Mouse (Mus musculus): Measurements from ENCODE around the gene Tspan14. TPM values are rescaled to one million over a fixed set of nuclear protein-coding genes. Genes with fewer than 3 reads are reported as not detected.

The Tspan14 gene
- polyA plus RNA-seq, 1 experiment from 2014 or later, result 88.5 TPM

GRCm38 (mm10) chr14:41004201-41005141 is 37.9 kb upstream of the Tspan14 start:
- 0 out of 2 replicates have a peak, but pooled peaks have one; percentile 32 for ATAC-seq (ENCODE audit: low FRiP score, low read depth)
- no peak overlapping the region for H3K4me3 ChIP-seq
- 8% methylated on average over 22 of the region's 22 CpGs for WGBS
- peaks cover 12% of the 10 kb centered on the region; the same call in 1 of the 2 replicates for H3K36me3 ChIP-seq
- H3K4me1 ChIP-seq, result peaks cover 16% of the 10 kb centered on the region
- H3K27ac ChIP-seq (replicated peaks), result 0 out of 2 replicates have a peak overlapping the region, but pooled peaks have one; percentile 15
- H3K9ac ChIP-seq (replicated peaks), result 0 out of 2 replicates have a peak overlapping the region, but pooled peaks have one; percentile 1
- H3K27me3 ChIP-seq, result 0 out of 2 replicates have a peak, but pooled peaks cover 3% of the 10 kb centered on the region
- H3K9me3 ChIP-seq, result no peaks in the 10 kb centered on the region
- peak overlapping the region; percentile 39 for H3K4me2 ChIP-seq (replicated peaks)

- H3K27me3 ChIP-seq, result 0 out of 2 replicates have a peak, but pooled peaks cover 3% of the 10 kb centered on the region
- H3K4me2 ChIP-seq (replicated peaks), result no peak overlapping the region
- no peak for ATAC-seq (ENCODE audit: low FRiP score, low read depth)
- H3K9ac ChIP-seq (replicated peaks), result no peak overlapping the region
- peaks cover 16% of the 10 kb centered on the region for H3K4me1 ChIP-seq
- H3K36me3 ChIP-seq, result peaks cover 31% of the 10 kb centered on the region
- no peak overlapping the region for H3K4me3 ChIP-seq
- H3K27ac ChIP-seq (replicated peaks), result no peak overlapping the region
- WGBS, result 91% methylated on average over 5 of the region's 5 CpGs
- H3K9me3 ChIP-seq, result no peaks in the 10 kb centered on the region
Observed at GRCm38 (mm10) chr14:41001576-41001975, 35.0 kb upstream of the Tspan14 start.

- Histone ChIP-seq H3K4me1 (peaks cover 16% of the 10 kb centered on the region), H3K27ac (replicated peaks) (no peak overlapping the region), H3K27me3 (0 out of 2 replicates have a peak, but pooled peaks cover 3% of the 10 kb centered on the region), H3K4me3 (no peak overlapping the region), H3K4me2 (replicated peaks) (no peak overlapping the region), H3K9ac (replicated peaks) (no peak overlapping the region), H3K9me3 (no peaks in the 10 kb centered on the region), H3K36me3 (peaks cover 31% of the 10 kb centered on the region)
- no peak for ATAC-seq (ENCODE audit: low FRiP score, low read depth)
- 82% methylated on average over 4 of the region's 4 CpGs for WGBS
Observed at GRCm38 (mm10) chr14:41000801-41001200, 34.2 kb upstream of the Tspan14 start.

GRCm38 (mm10) chr14:40999904-41000645 is 33.5 kb upstream of the Tspan14 start:
- no peak for ATAC-seq (ENCODE audit: low FRiP score, low read depth)
- 88% methylated on average over 7 of the region's 7 CpGs for WGBS
- H3K4me3 ChIP-seq, result no peak overlapping the region
- H3K9ac ChIP-seq (replicated peaks), result no peak overlapping the region
- no peaks in the 10 kb centered on the region for H3K9me3 ChIP-seq
- peaks cover 31% of the 10 kb centered on the region for H3K36me3 ChIP-seq
- no peak overlapping the region for H3K4me2 ChIP-seq (replicated peaks)
- no peak overlapping the region for H3K27ac ChIP-seq (replicated peaks)
- peaks cover 15% of the 10 kb centered on the region for H3K4me1 ChIP-seq
- 0 out of 2 replicates have a peak, but pooled peaks cover 2% of the 10 kb centered on the region for H3K27me3 ChIP-seq

- H3K4me1 ChIP-seq, result no peaks in the 10 kb centered on the region
- WGBS, result 83% methylated on average over 3 of the region's 3 CpGs
- no peaks in the 10 kb centered on the region for H3K9me3 ChIP-seq
- H3K4me2 ChIP-seq (replicated peaks), result no peak overlapping the region
- peaks cover 23% of the 10 kb centered on the region for H3K36me3 ChIP-seq
- no peak overlapping the region for H3K27ac ChIP-seq (replicated peaks)
- no peak overlapping the region for H3K4me3 ChIP-seq
- H3K27me3 ChIP-seq, result no peaks in the 10 kb centered on the region
- H3K9ac ChIP-seq (replicated peaks), result no peak overlapping the region
- ATAC-seq (ENCODE audit: low FRiP score, low read depth), result no peak
Observed at GRCm38 (mm10) chr14:40996171-40996570, 29.6 kb upstream of the Tspan14 start.

GRCm38 (mm10) chr14:40992464-40992863 is 25.9 kb upstream of the Tspan14 start:
- H3K4me3 ChIP-seq, result no peak overlapping the region
- H3K9ac ChIP-seq (replicated peaks), result no peak overlapping the region
- no peak for ATAC-seq (ENCODE audit: low FRiP score, low read depth)
- no peak overlapping the region for H3K4me2 ChIP-seq (replicated peaks)
- 89% methylated on average over 6 of the region's 6 CpGs for WGBS
- H3K36me3 ChIP-seq, result peaks cover 7% of the 10 kb centered on the region
- H3K27ac ChIP-seq (replicated peaks), result no peak overlapping the region
- H3K9me3 ChIP-seq, result no peaks in the 10 kb centered on the region
- H3K27me3 ChIP-seq, result no peaks in the 10 kb centered on the region
- H3K4me1 ChIP-seq, result no peaks in the 10 kb centered on the region

- Histone ChIP-seq H3K9ac (replicated peaks) (no peak overlapping the region), H3K9me3 (no peaks in the 10 kb centered on the region), H3K27ac (replicated peaks) (no peak overlapping the region), H3K4me3 (no peak overlapping the region), H3K36me3 (no peaks in the 10 kb centered on the region), H3K4me1 (no peaks in the 10 kb centered on the region), H3K4me2 (replicated peaks) (no peak overlapping the region), H3K27me3 (no peaks in the 10 kb centered on the region)
- ATAC-seq (ENCODE audit: low FRiP score, low read depth), result no peak
- WGBS, result 88% methylated on average over 5 of the region's 5 CpGs
Observed at GRCm38 (mm10) chr14:40988780-40989179, 22.2 kb upstream of the Tspan14 start.

- H3K4me2 ChIP-seq (replicated peaks), result no peak overlapping the region
- no peak overlapping the region for H3K4me3 ChIP-seq
- 78% methylated on average over 2 of the region's 2 CpGs for WGBS
- H3K27me3 ChIP-seq, result no peaks in the 10 kb centered on the region
- ATAC-seq (ENCODE audit: low FRiP score, low read depth), result no peak
- no peak overlapping the region for H3K27ac ChIP-seq (replicated peaks)
- H3K36me3 ChIP-seq, result no peaks in the 10 kb centered on the region
- H3K9me3 ChIP-seq, result no peaks in the 10 kb centered on the region
- no peaks in the 10 kb centered on the region for H3K4me1 ChIP-seq
- H3K9ac ChIP-seq (replicated peaks), result no peak overlapping the region
Observed at GRCm38 (mm10) chr14:40987184-40987583, 20.6 kb upstream of the Tspan14 start.

GRCm38 (mm10) chr14:40985635-40986034 is 19.0 kb upstream of the Tspan14 start:
- Histone ChIP-seq H3K9ac (replicated peaks) (no peak overlapping the region), H3K4me1 (no peaks in the 10 kb centered on the region), H3K4me2 (replicated peaks) (no peak overlapping the region), H3K27ac (replicated peaks) (no peak overlapping the region), H3K9me3 (no peaks in the 10 kb centered on the region), H3K4me3 (no peak overlapping the region), H3K36me3 (no peaks in the 10 kb centered on the region), H3K27me3 (no peaks in the 10 kb centered on the region)
- ATAC-seq (ENCODE audit: low FRiP score, low read depth), result no peak
- WGBS, result 91% methylated on average over 4 of the region's 4 CpGs

GRCm38 (mm10) chr14:40979723-40980122 is 13.1 kb upstream of the Tspan14 start:
- Histone ChIP-seq H3K9ac (replicated peaks) (no peak overlapping the region), H3K36me3 (no peaks in the 10 kb centered on the region), H3K27ac (replicated peaks) (no peak overlapping the region), H3K9me3 (no peaks in the 10 kb centered on the region), H3K4me1 (no peaks in the 10 kb centered on the region), H3K4me2 (replicated peaks) (no peak overlapping the region), H3K4me3 (no peak overlapping the region), H3K27me3 (no peaks in the 10 kb centered on the region)
- no peak for ATAC-seq (ENCODE audit: low FRiP score, low read depth)
- WGBS, result 52% methylated on average over 1 of the region's 1 CpGs

GRCm38 (mm10) chr14:40979002-40979401 is 12.4 kb upstream of the Tspan14 start:
- no peaks in the 10 kb centered on the region for H3K4me1 ChIP-seq
- H3K9me3 ChIP-seq, result no peaks in the 10 kb centered on the region
- no peak overlapping the region for H3K9ac ChIP-seq (replicated peaks)
- H3K27me3 ChIP-seq, result no peaks in the 10 kb centered on the region
- WGBS, result 50% methylated on average over 4 of the region's 4 CpGs
- H3K4me3 ChIP-seq, result no peak overlapping the region
- no peak overlapping the region for H3K4me2 ChIP-seq (replicated peaks)
- ATAC-seq (ENCODE audit: low FRiP score, low read depth), result peak; percentile 86
- no peaks in the 10 kb centered on the region for H3K36me3 ChIP-seq
- no peak overlapping the region for H3K27ac ChIP-seq (replicated peaks)

All from midbrain, embryonic 12.5 days (tissue).